Comparison of ENCODE assay signal across 20 mouse cellular contexts in the genomic region with DNA sequence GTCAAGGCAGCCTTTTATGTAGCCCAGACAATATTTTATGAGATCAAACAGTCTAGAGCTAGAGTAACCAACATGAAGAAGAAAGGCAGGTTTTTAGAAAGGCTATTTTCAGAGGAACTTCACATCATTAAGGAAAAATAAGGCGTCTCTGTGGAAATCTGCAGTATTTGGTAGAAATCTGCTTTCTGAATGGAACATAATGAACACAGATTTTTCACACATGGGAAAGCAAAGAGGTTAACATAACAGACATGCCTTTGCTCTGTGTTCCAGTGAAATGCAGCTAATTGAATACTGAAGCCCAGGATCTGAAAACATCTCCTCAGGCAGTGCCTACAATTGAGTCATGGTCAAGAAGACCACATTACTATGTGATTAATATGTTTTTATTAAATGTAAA.
DNase-seq lines count a peak whose midpoint lies in the region; ATAC-seq lines count a peak whose summit lies in the region.
"Had no signal": no experiment of that assay in that cellular context is flagged by ENCODE, and none has a peak within 500 bp of the region (broad histone marks: within the 10 kb centered on the region; RNA-seq: fewer than 3 reads in every experiment).

No protein-coding gene starts in this region.

- no peak overlapping the region for H3K4me2 ChIP-seq in forebrain, embryonic 11.5 days (ENCODE audit: low read depth, low read length, severe bottlenecking)
- no peak overlapping the region for H3K4me2 ChIP-seq in forebrain, embryonic 16.5 days (ENCODE audit: low read length)
- H3K4me2 ChIP-seq in forebrain, embryonic 15.5 days (replicated peaks) = no peak overlapping the region
- no peak overlapping the region for H3K4me2 ChIP-seq in midbrain, embryonic 11.5 days
- H3K4me2 ChIP-seq: embryonic facial prominence, embryonic 12.5 days; forebrain, embryonic 13.5 days had no signal

- ATAC-seq in forebrain, embryonic 11.5 days (replicated peaks; ENCODE audit: low FRiP score) = peak; percentile 45; the same call in 1 of the 2 replicates
- peak; percentile 36; the same call in 1 of the 2 replicates for ATAC-seq in forebrain, embryonic 16.5 days
- ATAC-seq in forebrain, embryonic 15.5 days (replicated peaks) = no peak
- ATAC-seq in midbrain, embryonic 11.5 days (ENCODE audit: low FRiP score) = no peak
- ATAC-seq: CD4-positive, CD25-positive, alpha-beta regulatory T cell, adult 4 months; forebrain, embryonic 13.5 days had no signal

- H3K4me3 ChIP-seq in forebrain, embryonic 11.5 days (ENCODE audit: low read depth, low read length) = no peak overlapping the region
- no peak overlapping the region for H3K4me3 ChIP-seq in forebrain, embryonic 10.5 days
- H3K4me3 ChIP-seq in forebrain, embryonic 16.5 days (replicated peaks; ENCODE audit: low read length) = no peak overlapping the region
- H3K4me3 ChIP-seq in forebrain, embryonic 15.5 days = no peak overlapping the region
- no peak overlapping the region for H3K4me3 ChIP-seq in midbrain, embryonic 11.5 days (ENCODE audit: low read depth, low read length)
- H3K4me3 ChIP-seq: embryonic facial prominence, embryonic 10.5 days; embryonic facial prominence, embryonic 12.5 days; forebrain, embryonic 13.5 days had no signal

- no peaks in the 10 kb centered on the region for H3K27me3 ChIP-seq in forebrain, embryonic 11.5 days (ENCODE audit: control insufficient read depth, insufficient read depth, low read length)
- H3K27me3 ChIP-seq in forebrain, embryonic 10.5 days (ENCODE audit: poor library complexity, severe bottlenecking) = no peaks in the 10 kb centered on the region
- H3K27me3 ChIP-seq in forebrain, embryonic 16.5 days (replicated peaks; ENCODE audit: control insufficient read depth, insufficient read depth, low read length) = no peaks in the 10 kb centered on the region
- no peaks in the 10 kb centered on the region for H3K27me3 ChIP-seq in forebrain, embryonic 15.5 days
- no peaks in the 10 kb centered on the region for H3K27me3 ChIP-seq in midbrain, embryonic 11.5 days (ENCODE audit: control insufficient read depth, insufficient read depth, low read length)
- H3K27me3 ChIP-seq: CH12.LX; embryonic facial prominence, embryonic 12.5 days; forebrain, embryonic 13.5 days had no signal

- H3K9me3 ChIP-seq in forebrain, embryonic 11.5 days (ENCODE audit: control insufficient read depth, low read length) = no peaks in the 10 kb centered on the region
- no peaks in the 10 kb centered on the region for H3K9me3 ChIP-seq in forebrain, embryonic 10.5 days
- H3K9me3 ChIP-seq in forebrain, embryonic 16.5 days (ENCODE audit: control insufficient read depth, low read length) = no peaks in the 10 kb centered on the region
- no peaks in the 10 kb centered on the region for H3K9me3 ChIP-seq in forebrain, embryonic 15.5 days
- no peaks in the 10 kb centered on the region for H3K9me3 ChIP-seq in midbrain, embryonic 11.5 days (ENCODE audit: control insufficient read depth, low read length)
- H3K9me3 ChIP-seq: embryonic facial prominence, embryonic 10.5 days; embryonic facial prominence, embryonic 12.5 days; forebrain, embryonic 13.5 days; G1E had no signal

- H3K27ac ChIP-seq in forebrain, embryonic 11.5 days (ENCODE audit: low read depth, low read length) = no peak overlapping the region
- H3K27ac ChIP-seq in forebrain, embryonic 10.5 days = no peak overlapping the region
- no peak overlapping the region for H3K27ac ChIP-seq in forebrain, embryonic 16.5 days (ENCODE audit: low read length)
- H3K27ac ChIP-seq in forebrain, embryonic 15.5 days (replicated peaks) = no peak overlapping the region
- H3K27ac ChIP-seq in midbrain, embryonic 11.5 days (ENCODE audit: low read depth, low read length) = no peak overlapping the region
- H3K27ac ChIP-seq: embryonic facial prominence, embryonic 10.5 days; embryonic facial prominence, embryonic 12.5 days; forebrain, embryonic 13.5 days had no signal

- 40% methylated on average over 1 of the region's 1 CpGs for WGBS in forebrain, embryonic 11.5 days
- WGBS in forebrain, embryonic 10.5 days = 48% methylated on average over 1 of the region's 1 CpGs
- 12% methylated on average over 1 of the region's 1 CpGs for WGBS in forebrain, embryonic 16.5 days
- 9% methylated on average over 1 of the region's 1 CpGs for WGBS in forebrain, embryonic 15.5 days
- WGBS in midbrain, embryonic 11.5 days = 73% methylated on average over 1 of the region's 1 CpGs

- no peak overlapping the region for H3K9ac ChIP-seq in forebrain, embryonic 11.5 days (ENCODE audit: low read length)
- no peak overlapping the region for H3K9ac ChIP-seq in forebrain, embryonic 16.5 days (replicated peaks; ENCODE audit: low read depth, low read length)
- H3K9ac ChIP-seq in forebrain, embryonic 15.5 days (replicated peaks) = no peak overlapping the region
- H3K9ac ChIP-seq in midbrain, embryonic 11.5 days (ENCODE audit: low read length) = no peak overlapping the region
- H3K9ac ChIP-seq: embryonic facial prominence, embryonic 12.5 days; forebrain, embryonic 13.5 days had no signal

- no peak for DNase-seq in forebrain, embryonic 11.5 days (ENCODE audit: low spot score)
- no peak for DNase-seq in forebrain, embryonic 10.5 days (ENCODE audit: extremely low spot score, low spot score)
- DNase-seq in midbrain, embryonic 11.5 days (ENCODE audit: low spot score, missing footprints) = no peak
- DNase-seq: adrenal gland, adult 2 months; adrenal gland, postnatal 10 days; adrenal gland, postnatal 25 days; B cell, adult 2 months; cerebellum, adult 11-12 months; cerebellum, adult 2 months; cerebellum, adult 9-10 months; cerebellum, postnatal 10 days; cerebellum, postnatal 25 days had no signal

- H3K4me1 ChIP-seq in forebrain, embryonic 11.5 days (replicated peaks; ENCODE audit: control insufficient read depth, insufficient read depth, low read length) = no peaks in the 10 kb centered on the region
- peaks cover 6% of the 10 kb centered on the region; the same call in 1 of the 2 replicates for H3K4me1 ChIP-seq in forebrain, embryonic 10.5 days
- no peaks in the 10 kb centered on the region for H3K4me1 ChIP-seq in forebrain, embryonic 16.5 days (replicated peaks; ENCODE audit: control insufficient read depth, insufficient read depth, low read length)
- H3K4me1 ChIP-seq in forebrain, embryonic 15.5 days = 0 out of 2 replicates have a peak, but pooled peaks cover under 1% of the 10 kb centered on the region
- H3K4me1 ChIP-seq in midbrain, embryonic 11.5 days (ENCODE audit: control insufficient read depth, insufficient read depth, low read length) = no peaks in the 10 kb centered on the region
- H3K4me1 ChIP-seq: embryonic facial prominence, embryonic 10.5 days had no signal

- H3K36me3 ChIP-seq in forebrain, embryonic 11.5 days (ENCODE audit: control insufficient read depth, insufficient read depth, low read length) = no peaks in the 10 kb centered on the region
- no peaks in the 10 kb centered on the region for H3K36me3 ChIP-seq in forebrain, embryonic 10.5 days (replicated peaks)
- H3K36me3 ChIP-seq in forebrain, embryonic 16.5 days (ENCODE audit: control insufficient read depth, insufficient read depth) = no peaks in the 10 kb centered on the region
- H3K36me3 ChIP-seq in forebrain, embryonic 15.5 days = no peaks in the 10 kb centered on the region
- H3K36me3 ChIP-seq in midbrain, embryonic 11.5 days (ENCODE audit: control insufficient read depth, insufficient read depth, low read length) = no peaks in the 10 kb centered on the region
- H3K36me3 ChIP-seq: embryonic facial prominence, embryonic 10.5 days; embryonic facial prominence, embryonic 12.5 days; G1E had no signal

Comparison
In these comparisons a context has a peak if more than half of its experiments do, and no peak if none do; other contexts are left out.
1. ATAC-seq: peak in forebrain, embryonic 11.5 days (single experiment) and forebrain, embryonic 16.5 days (single experiment); none in forebrain, embryonic 15.5 days (single experiment) and midbrain, embryonic 11.5 days (single experiment).